9 mouse cellular contexts compared by ENCODE assay signal in genomic region chr7:75134710-75135617, GRCm38 (mm10).
DNase-seq lines count a peak whose midpoint lies in the region; ATAC-seq and TF ChIP-seq lines count a peak whose summit lies in the region.
"Had no signal": no experiment of that assay in that cellular context is flagged by ENCODE, and none has a peak within 500 bp of the region (broad histone marks: within the 10 kb centered on the region; RNA-seq: fewer than 3 reads in every experiment).

No protein-coding gene starts in this region.

- no peaks in the 10 kb centered on the region for H3K36me3 ChIP-seq in forebrain, embryonic 14.5 days (ENCODE audit: control insufficient read depth, insufficient read depth, low read length)
- no peaks in the 10 kb centered on the region for H3K36me3 ChIP-seq in myocyte (ENCODE audit: control insufficient read depth, insufficient read depth)
- H3K36me3 ChIP-seq: liver, embryonic 13.5 days had no signal

- H3ac ChIP-seq in myocyte (ENCODE audit: control insufficient read depth, insufficient read length) = no peak overlapping the region

- no peaks in the 10 kb centered on the region for H3K9me3 ChIP-seq in forebrain, embryonic 14.5 days (replicated peaks; ENCODE audit: control insufficient read depth, low read length)
- H3K9me3 ChIP-seq: liver, embryonic 13.5 days had no signal

- peak; percentile 66; the same call in 1 of the 2 replicates for ATAC-seq in cerebellum, adult (ENCODE audit: insufficient number of reproducible peaks, low FRiP score, low TSS enrichment)
- ATAC-seq in forebrain, embryonic 14.5 days = peak; percentile 70

- H3K9ac ChIP-seq in forebrain, embryonic 14.5 days (ENCODE audit: low read length) = no peak overlapping the region
- H3K9ac ChIP-seq: liver, embryonic 13.5 days had no signal

- no peak overlapping the region for H3K4me2 ChIP-seq in forebrain, embryonic 14.5 days (ENCODE audit: low read length)
- H3K4me2 ChIP-seq in myocyte (ENCODE audit: low read depth) = peak overlapping the region; percentile 31
- H3K4me2 ChIP-seq: liver, embryonic 13.5 days had no signal

- H3K79me2 ChIP-seq in myocyte (ENCODE audit: control insufficient read depth, insufficient read depth) = no peaks in the 10 kb centered on the region

- intact Hi-C loops in left cerebral cortex, postnatal 14 days (cut with DNase I) = loop anchor here (1.0 to 10.0 kb wide), 3 partner anchors 172 to 420 kb away; partner anchors contain the start of gene Sv2b

- H3K27me3 ChIP-seq in forebrain, embryonic 14.5 days (replicated peaks; ENCODE audit: control insufficient read depth, insufficient read depth, low read length) = no peaks in the 10 kb centered on the region
- H3K27me3 ChIP-seq in myocyte (ENCODE audit: control insufficient read depth, insufficient read depth, insufficient read length) = no peaks in the 10 kb centered on the region
- H3K27me3 ChIP-seq: liver, embryonic 13.5 days had no signal

- H3K4me1 ChIP-seq in forebrain, embryonic 14.5 days (ENCODE audit: control insufficient read depth, insufficient read depth, low read length) = no peaks in the 10 kb centered on the region
- H3K4me1 ChIP-seq: liver, embryonic 13.5 days had no signal

- DNase-seq in layer of hippocampus, adult 2 months (ENCODE audit: low spot score in 2 of 2) = peak in 1 of 2 experiments; percentile 44
- no peak for DNase-seq in layer of hippocampus, adult 9-11 months
- DNase-seq in ES-CJ7 (ENCODE audit: low read depth, low spot score) = peak; percentile 65
- DNase-seq in forebrain, embryonic 14.5 days (ENCODE audit: low spot score) = peak; percentile 88
- peak; percentile 38 for DNase-seq in left cerebral cortex, postnatal 14 days (ENCODE audit: low spot score in 2 of 2)
- no peak for DNase-seq in gastrocnemius, adult 8-10 months (ENCODE audit: low spot score in 2 of 2)
- DNase-seq: liver, embryonic 13.5 days had no signal

- TF ChIP-seq POLR2A in myocyte (IDR thresholded peaks at IDR 0.05; ENCODE audit: insufficient read length, low read depth) = no peak

- no peak overlapping the region for H3K27ac ChIP-seq in layer of hippocampus, adult 2 months
- H3K27ac ChIP-seq in forebrain, embryonic 14.5 days (ENCODE audit: low read depth, low read length) = no peak overlapping the region
- H3K27ac ChIP-seq: liver, embryonic 13.5 days had no signal

- 25% methylated on average over 15 of the region's 15 CpGs for WGBS in forebrain, embryonic 14.5 days

- peak; percentile 69 for TF ChIP-seq CTCF in layer of hippocampus, adult 2 months (conservative IDR thresholded peaks at IDR 0.05)

- H3K4me3 ChIP-seq in layer of hippocampus, adult 2 months = no peak overlapping the region
- H3K4me3 ChIP-seq in forebrain, embryonic 14.5 days (ENCODE audit: low read depth, low read length) = no peak overlapping the region
- H3K4me3 ChIP-seq in myocyte = no peak overlapping the region
- H3K4me3 ChIP-seq: liver, embryonic 13.5 days had no signal

TF ChIP-seq in myocyte, 11 proteins besides CTCF, POLR2A, EP300 and RAD21:
- TF ChIP-seq MYOG (IDR thresholded peaks at IDR 0.05; ENCODE audit: control insufficient read depth in 1 of 3, insufficient read depth in 1 of 3, insufficient read length in 2 of 3, low read depth in 2 of 3) = no peak
TF ChIP-seq in myocyte: peak in this region for 0.

Comparison
In these comparisons a context has a peak if more than half of its experiments do, and no peak if none do; other contexts are left out.
1. DNase-seq: peak in ES-CJ7 (single experiment), forebrain, embryonic 14.5 days (single experiment) and left cerebral cortex, postnatal 14 days (2 of 2); none in layer of hippocampus, adult 9-11 months (single experiment) and gastrocnemius, adult 8-10 months (0 of 2).